Mouse (Mus musculus) neural tube, embryonic 15.5 days (tissue): Measurements from ENCODE around the gene Mcm7. TPM values are rescaled to one million over a fixed set of nuclear protein-coding genes. Genes with fewer than 3 reads are reported as not detected.
A peak's percentile ranks its signal among the peaks of the same experiment; 100 is the strongest.

ENCODE experiments used
- ATAC-seq: fragments of 200-750 bp; cut with Nextera tagmentation; 2 replicates; pipeline ENCODE4 v1.8.0; 2017; ENCODE audit warnings: mild to moderate bottlenecking, moderate TSS enrichment, moderate library complexity; ENCODE audit not compliant: low FRiP score
- H3K27ac ChIP-seq: fragments of 300-500 bp; sonication (generic); replicated peaks from 2 replicates; pipeline ENCODE4 v1.5.1; 2015; ENCODE audit warnings: mild to moderate bottlenecking, inconsistent platforms
- H3K27me3 ChIP-seq: fragments of 300-500 bp; sonication (generic); replicated peaks from 2 replicates; pipeline ENCODE4 v1.6.1; 2015; ENCODE audit warnings: inconsistent platforms
- H3K36me3 ChIP-seq: fragments of 300-500 bp; sonication (generic); 2 replicates; pipeline ENCODE4 v1.6.1; 2015; ENCODE audit warnings: inconsistent platforms
- H3K4me1 ChIP-seq: fragments of 300-500 bp; sonication (generic); 2 replicates; pipeline ENCODE4 v1.6.1; 2015; ENCODE audit warnings: inconsistent platforms
- H3K4me2 ChIP-seq: fragments of 300-500 bp; sonication (generic); 2 replicates; pipeline ENCODE4 v1.6.1; 2015; ENCODE audit warnings: inconsistent platforms, mild to moderate bottlenecking, moderate library complexity
- H3K4me3 ChIP-seq: fragments of 300-500 bp; sonication (generic); replicated peaks from 2 replicates; pipeline ENCODE4 v1.5.1; 2015; ENCODE audit warnings: mild to moderate bottlenecking, inconsistent platforms
- H3K9ac ChIP-seq: fragments of 300-500 bp; sonication (generic); replicated peaks from 2 replicates; pipeline ENCODE4 v1.6.1; 2015; ENCODE audit warnings: mild to moderate bottlenecking, inconsistent platforms
- H3K9me3 ChIP-seq: fragments of 300-500 bp; sonication (generic); replicated peaks from 2 replicates; pipeline ENCODE4 v1.6.1; 2016; ENCODE audit warnings: inconsistent platforms
- WGBS: fragments of 180-500 bp; shearing (Covaris S2); methylation state at CpG from one replicate; pipeline ENCODE4 v1.1.7; 2015; ENCODE audit warnings: mixed read lengths; 5-methylcytosine and 5-hydroxymethylcytosine counted together
- microRNA counts: library from miRNA; unstranded; fragments of <30 nt; microRNA quantifications from one replicate; lab custom pipeline; 2016
- microRNA-seq: library from miRNA; unstranded; fragments of <30 nt; microRNA quantifications from one replicate; pipeline ENCODE4, GENCODE M21; 2017
- polyA plus RNA-seq: library from polyadenylated mRNA; unstranded; fragments of >200 nt; fragmentation: Nextera tagmentation; extraction: Ambion mirVana; gene quantifications from 2 replicates; pipeline ENCODE4 v1.2.1, GENCODE M21; 2015

Gene Mcm7
- polyA plus RNA-seq, 1 experiment from 2014 or later, result 62.9 TPM

DNA sequence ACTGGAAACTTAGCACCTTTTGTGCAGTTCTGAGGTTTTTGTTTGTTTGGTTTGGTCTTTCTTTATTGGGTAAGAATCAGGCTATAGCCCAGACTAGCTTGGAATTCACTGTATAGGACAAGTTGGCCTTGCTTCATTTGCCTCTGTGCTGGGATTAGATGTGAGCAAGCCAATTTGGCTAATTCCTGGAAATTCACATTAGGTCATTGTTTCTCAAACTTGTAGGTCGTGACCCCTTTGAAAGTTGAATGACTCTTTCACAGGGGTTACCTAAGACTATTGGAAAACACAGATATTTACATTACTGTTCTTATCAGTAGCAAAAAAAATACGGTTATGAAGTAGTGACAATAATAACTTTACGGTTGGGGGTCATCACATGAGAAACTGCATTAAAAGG lies 17.8 kb downstream of the Mcm7 start:
- Histone ChIP-seq H3K9me3 (no peaks in the 10 kb centered on the region), H3K27ac (0 out of 2 replicates have a peak overlapping the region, but pooled peaks have one; percentile 93), H3K9ac (peak overlapping the region; percentile 99), H3K36me3 (peaks cover 25% of the 10 kb centered on the region), H3K4me3 (peak overlapping the region; percentile 81), H3K4me2 (peak overlapping the region; percentile 76), H3K27me3 (no peaks in the 10 kb centered on the region), H3K4me1 (peaks cover 13% of the 10 kb centered on the region)
- ATAC-seq, result no peak
- WGBS, result 83% methylated on average over 3 of the region's 3 CpGs

- no peaks in the 10 kb centered on the region for H3K4me1 ChIP-seq
- H3K27me3 ChIP-seq, result no peaks in the 10 kb centered on the region
- 70% methylated on average over 4 of the region's 4 CpGs for WGBS
- H3K27ac ChIP-seq, result no peak overlapping the region
- ATAC-seq, result no peak
- peaks cover 42% of the 10 kb centered on the region for H3K36me3 ChIP-seq
- no peak overlapping the region for H3K4me2 ChIP-seq
- no peak overlapping the region for H3K4me3 ChIP-seq
- H3K9ac ChIP-seq, result no peak overlapping the region
- H3K9me3 ChIP-seq, result no peaks in the 10 kb centered on the region
Observed at GRCm38 (mm10) chr5:138138585-138138984, 33.6 kb downstream of the Mcm7 start.

DNA sequence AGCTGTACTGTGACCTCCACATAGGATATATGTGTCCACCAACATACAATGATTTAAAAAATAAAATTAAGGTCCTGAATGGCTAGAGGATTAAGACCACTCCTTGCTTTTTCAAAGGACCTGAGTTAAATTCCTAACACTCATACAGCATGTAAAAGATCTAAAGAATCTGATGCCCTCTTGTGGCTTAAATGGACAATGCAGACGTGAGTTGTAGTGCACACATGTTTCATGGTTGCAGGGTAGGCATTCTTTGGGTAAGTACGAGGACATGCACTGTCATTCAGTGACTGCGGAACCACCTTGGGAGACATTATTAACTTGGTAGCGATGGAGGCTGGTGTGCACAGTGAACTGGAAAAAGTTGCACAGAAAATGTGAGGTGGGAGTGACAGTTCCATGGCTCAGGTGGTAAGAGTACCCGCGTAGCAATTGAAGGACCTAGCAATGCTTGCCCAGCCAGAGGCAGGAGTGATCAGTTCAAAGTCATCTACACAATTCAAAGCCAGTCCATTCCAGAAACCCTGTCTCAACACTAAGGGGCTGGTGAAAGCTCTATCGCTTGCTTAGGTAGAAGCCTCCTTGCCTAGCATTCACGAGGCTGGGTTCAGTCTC lies 34.2 kb downstream of the Mcm7 start:
- no peak overlapping the region for H3K4me2 ChIP-seq
- H3K27me3 ChIP-seq, result no peaks in the 10 kb centered on the region
- no peak overlapping the region for H3K9ac ChIP-seq
- peaks cover 43% of the 10 kb centered on the region for H3K36me3 ChIP-seq
- ATAC-seq, result peak; percentile 57; the same call in 1 of the 2 replicates
- no peak overlapping the region for H3K27ac ChIP-seq
- WGBS, result 62% methylated on average over 8 of the region's 8 CpGs
- H3K9me3 ChIP-seq, result no peaks in the 10 kb centered on the region
- no peaks in the 10 kb centered on the region for H3K4me1 ChIP-seq
- H3K4me3 ChIP-seq, result no peak overlapping the region

DNA sequence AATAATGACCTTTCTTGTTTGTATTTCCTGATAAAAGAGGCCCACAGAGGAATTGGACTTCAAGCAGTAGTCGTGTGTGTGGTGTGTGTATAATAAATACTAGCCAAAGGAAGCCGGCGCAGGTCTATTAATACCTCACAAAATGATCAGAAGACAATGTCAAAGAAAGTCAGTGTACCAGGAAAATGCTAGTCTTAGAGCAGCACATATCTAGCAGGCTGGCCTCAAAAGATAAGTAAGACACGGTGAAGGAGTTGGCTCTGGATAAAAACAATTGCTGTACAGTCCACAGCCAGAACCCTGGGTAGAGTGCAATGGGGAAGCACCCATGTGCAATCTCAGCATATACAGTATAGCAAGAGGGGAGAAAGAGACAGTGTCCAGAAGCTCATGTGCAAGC lies 35.0 kb downstream of the Mcm7 start:
- Histone ChIP-seq H3K4me3 (no peak overlapping the region), H3K27ac (no peak overlapping the region), H3K9ac (no peak overlapping the region), H3K27me3 (no peaks in the 10 kb centered on the region), H3K4me1 (no peaks in the 10 kb centered on the region), H3K4me2 (no peak overlapping the region), H3K36me3 (peaks cover 47% of the 10 kb centered on the region), H3K9me3 (no peaks in the 10 kb centered on the region)
- WGBS, result 88% methylated on average over 4 of the region's 4 CpGs
- ATAC-seq, result no peak

- no peak overlapping the region for H3K27ac ChIP-seq
- no peak overlapping the region for H3K9ac ChIP-seq
- no peak overlapping the region for H3K4me2 ChIP-seq
- ATAC-seq, result no peak
- WGBS, result 63% methylated on average over 5 of the region's 5 CpGs
- H3K36me3 ChIP-seq, result peaks cover 78% of the 10 kb centered on the region
- H3K27me3 ChIP-seq, result no peaks in the 10 kb centered on the region
- no peak overlapping the region for H3K4me3 ChIP-seq
- H3K9me3 ChIP-seq, result no peaks in the 10 kb centered on the region
- no peaks in the 10 kb centered on the region for H3K4me1 ChIP-seq
Observed at GRCm38 (mm10) chr5:138132425-138133064, 39.7 kb downstream of the Mcm7 start.

- WGBS, result 78% methylated on average over 3 of the region's 3 CpGs
- Histone ChIP-seq H3K4me1 (peaks cover 23% of the 10 kb centered on the region), H3K4me3 (peak overlapping the region; percentile 72), H3K36me3 (peaks cover 20% of the 10 kb centered on the region), H3K27me3 (no peaks in the 10 kb centered on the region), H3K4me2 (peak overlapping the region; percentile 76), H3K9ac (peak overlapping the region; percentile 83), H3K27ac (peak overlapping the region; percentile 97), H3K9me3 (no peaks in the 10 kb centered on the region)
- ATAC-seq, result no peak
Observed at GRCm38 (mm10) chr5:138118041-138118440, 54.2 kb downstream of the Mcm7 start.

DNA sequence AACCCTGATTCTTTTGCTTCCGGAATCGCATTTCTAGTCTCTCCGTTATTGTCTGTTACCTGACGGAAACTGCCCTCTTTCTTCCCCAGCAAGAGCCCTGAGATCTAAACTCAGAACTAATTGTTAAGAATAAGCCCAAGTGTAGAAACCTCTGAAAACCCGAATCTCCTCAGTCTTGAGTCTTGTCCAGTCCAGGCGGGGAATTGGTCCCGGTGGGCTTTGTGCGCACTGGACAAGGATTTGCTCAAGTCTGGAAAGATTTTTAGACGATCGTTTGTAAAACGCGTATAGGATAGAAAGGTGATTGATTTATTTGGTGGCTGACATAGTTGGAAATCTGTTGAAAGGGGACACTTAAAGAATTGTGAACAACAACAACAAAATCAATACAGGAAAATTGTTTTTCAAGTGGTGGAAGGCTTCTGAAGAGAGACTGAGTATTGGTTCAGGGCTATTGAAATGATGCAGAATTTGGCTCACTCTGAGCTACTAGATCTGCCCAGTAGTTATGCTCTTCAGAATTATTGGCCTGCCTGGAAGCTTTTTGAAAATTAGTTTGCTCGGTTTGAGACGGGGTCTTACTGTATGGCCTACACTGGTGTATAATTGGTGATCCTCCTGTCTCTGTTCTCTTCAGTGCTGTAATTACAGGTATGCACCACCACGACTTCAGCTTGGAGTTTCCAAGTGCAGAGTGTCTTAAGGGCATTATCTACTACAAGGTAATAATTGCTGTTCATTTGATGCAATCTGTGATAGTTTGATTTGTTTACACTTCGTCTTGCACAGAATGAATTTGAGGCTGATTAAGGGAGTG lies 54.8 kb downstream of the Mcm7 start:
- peak overlapping the region; percentile 72 for H3K4me3 ChIP-seq
- WGBS, result 6% methylated on average over 16 of the region's 16 CpGs
- H3K9me3 ChIP-seq, result no peaks in the 10 kb centered on the region
- peak overlapping the region; percentile 97 for H3K27ac ChIP-seq
- H3K36me3 ChIP-seq, result peaks cover 15% of the 10 kb centered on the region
- peak; percentile 37 for ATAC-seq
- peaks cover 23% of the 10 kb centered on the region for H3K4me1 ChIP-seq
- no peaks in the 10 kb centered on the region for H3K27me3 ChIP-seq
- peak overlapping the region; percentile 83 for H3K9ac ChIP-seq
- H3K4me2 ChIP-seq, result peak overlapping the region; percentile 76

DNA sequence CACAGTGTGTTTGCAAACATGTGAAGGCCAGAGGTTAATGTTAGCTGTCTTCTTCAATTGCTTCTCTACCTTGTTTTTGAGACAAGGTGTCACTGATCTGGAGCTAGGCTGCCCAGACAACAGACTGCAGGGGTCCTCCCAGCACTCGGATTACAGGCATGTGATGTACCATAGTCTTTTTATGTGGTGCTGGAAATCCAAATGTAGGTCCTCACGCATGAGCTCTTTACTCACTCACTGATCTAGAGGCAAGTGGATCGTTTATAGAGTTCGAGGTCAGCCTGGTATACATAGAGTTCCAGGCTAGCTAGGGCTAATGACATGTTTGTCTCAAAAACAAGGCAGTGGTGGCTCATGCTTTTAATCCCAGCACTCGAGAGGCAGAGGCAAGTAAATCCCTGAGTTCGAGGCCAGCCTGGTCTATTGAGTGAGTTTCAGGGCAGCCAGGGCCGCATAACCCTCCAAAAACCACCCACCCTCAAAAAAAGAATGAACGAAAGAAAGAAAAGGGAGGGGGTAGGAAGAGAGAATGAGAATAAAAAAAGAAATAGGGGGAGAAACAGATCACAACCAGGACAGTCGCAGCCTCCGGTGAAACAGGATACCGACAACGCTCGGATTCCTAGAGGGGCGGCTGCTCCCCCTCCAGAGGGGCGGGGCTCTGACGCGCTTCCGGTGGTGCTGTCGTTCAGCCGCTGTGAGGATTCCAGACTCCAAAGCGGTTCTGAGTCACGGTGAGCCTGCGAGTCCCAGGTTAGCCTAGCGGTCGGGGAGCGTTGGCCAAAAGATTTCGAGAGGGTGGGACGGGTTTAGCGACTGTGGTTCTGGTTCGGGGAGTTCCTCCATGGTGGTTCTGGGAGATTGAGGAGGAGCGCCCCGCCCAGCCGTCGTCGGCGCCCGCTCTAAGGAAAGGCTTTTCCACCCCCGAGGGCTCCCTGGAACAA lies 55.7 kb downstream of the Mcm7 start, which contains the start of gene Zscan21:
Zscan21 (plus strand) TSS at position 649 of the 944 bp plus-strand sequence.
- Histone ChIP-seq H3K4me3 (peak within 1 kb of the TSS; percentile 72), H3K9ac (peak within 1 kb of the TSS; percentile 83), H3K27me3 (no peaks in the 10 kb centered on the region), H3K9me3 (no peaks in the 10 kb centered on the region), H3K27ac (peak within 1 kb of the TSS; percentile 97), H3K4me2 (peak within 1 kb of the TSS; percentile 76), H3K36me3 (peaks cover 13% of the 10 kb centered on the region), H3K4me1 (peaks cover 23% of the 10 kb centered on the region)
- 7% methylated on average over 38 of the region's 38 CpGs for WGBS
- peak; percentile 97 for ATAC-seq

MicroRNA genes within 50 kb of the gene (microRNA counts, 519-probe panel; counts per million panel counts)
- microRNA mmu-miR-106b (lab: Ali Mortazavi, UCI), result 3,541 counts per million, percentile 86 among the panel's probes with 10 or more counts
- microRNA mmu-miR-25 (lab: Ali Mortazavi, UCI), result 4,019 counts per million, percentile 94 among the panel's probes with 10 or more counts
- microRNA mmu-miR-93 (lab: Ali Mortazavi, UCI), result 3,341 counts per million, percentile 82 among the panel's probes with 10 or more counts

Small RNA genes within 50 kb of the gene (microRNA-seq; reads per million reads assigned to microRNA genes)
- 3,173 reads per million, percentile 89 among the genes with 10 or more reads in this experiment for gene Mir106b
- 206 reads per million, percentile 62 among the genes with 10 or more reads in this experiment for gene Mir25
- gene Mir93, result 4,265 reads per million, percentile 92 among the genes with 10 or more reads in this experiment

Other genes with a start within 250 kb of the Mcm7 start
- 1.6 and 1.7 TPM in 2 replicates for gene Gjc3, start 209.3 kb downstream of the Mcm7 start, polyA plus RNA-seq
- gene Azgp1, start 190.9 kb downstream of the Mcm7 start, polyA plus RNA-seq, result not detected in 2 replicates
- not detected in 2 replicates for gene Smok3a, start 151.2 kb downstream of the Mcm7 start, polyA plus RNA-seq
- not detected in 2 replicates for gene Smok3b, start 151.0 kb downstream of the Mcm7 start, polyA plus RNA-seq
- not detected in 2 replicates for gene Smok3c, start 119.2 kb downstream of the Mcm7 start, polyA plus RNA-seq
- 17.3 and 18.2 TPM in 2 replicates for gene Zkscan1, start 87.3 kb downstream of the Mcm7 start, polyA plus RNA-seq
- 75.3 and 80.5 TPM in 2 replicates for gene Zscan21, start 55.5 kb downstream of the Mcm7 start, polyA plus RNA-seq
- 22.0 and 24.9 TPM in 2 replicates for gene Zfp113, start 16.7 kb downstream of the Mcm7 start, polyA plus RNA-seq
- 325 and 328 TPM in 2 replicates for gene Cops6, start 11.4 kb downstream of the Mcm7 start, polyA plus RNA-seq
- 22.8 and 23.0 TPM in 2 replicates for gene Ap4m1, start 420 bp downstream of the Mcm7 start, polyA plus RNA-seq
- 62.5 and 70.0 TPM in 2 replicates for gene Taf6, start 15.0 kb upstream of the Mcm7 start, polyA plus RNA-seq
- gene Cnpy4, start 15.1 kb upstream of the Mcm7 start, polyA plus RNA-seq, result 26.2 and 31.7 TPM in 2 replicates
- 13.4 and 14.8 TPM in 2 replicates for gene Mblac1, start 21.9 kb upstream of the Mcm7 start, polyA plus RNA-seq
- not detected in 2 replicates for gene Nxpe5, start 53.5 kb upstream of the Mcm7 start, polyA plus RNA-seq
- 113 and 121 TPM in 2 replicates for gene Lamtor4, start 83.1 kb upstream of the Mcm7 start, polyA plus RNA-seq
- gene BC037034, start 91.6 kb upstream of the Mcm7 start, polyA plus RNA-seq, result 16.9 and 19.2 TPM in 2 replicates
- 3.2 and 3.6 TPM in 2 replicates for gene Gal3st4, start 100.4 kb upstream of the Mcm7 start, polyA plus RNA-seq
- 0.04 and 0.27 TPM in 2 replicates for gene Gm43720, start 107.5 kb upstream of the Mcm7 start, polyA plus RNA-seq
- gene Gpc2, start 107.6 kb upstream of the Mcm7 start, polyA plus RNA-seq, result 101 and 134 TPM in 2 replicates
- 10.1 and 12.5 TPM in 2 replicates for gene Stag3, start 107.8 kb upstream of the Mcm7 start, polyA plus RNA-seq
- gene Pvrig, start 169.5 kb upstream of the Mcm7 start, polyA plus RNA-seq, result 0.40 TPM in 1 of 2 replicates, not detected in the other